Mouse (Mus musculus) olfactory bulb, adult 2 months (tissue): ENCODE results near the gene Foxp1. TPM values are rescaled to one million over a fixed set of nuclear protein-coding genes. Genes with fewer than 3 reads are reported as not detected.

Source experiments
- H3K27ac ChIP-seq: fragments of 200-500 bp; 2 replicates; pipeline ENCODE4 v1.5.1; 2012; ENCODE audit warnings: low read depth, low read length; ENCODE audit not compliant: insufficient read depth
- H3K4me1 ChIP-seq: fragments of 200-500 bp; 2 replicates; pipeline ENCODE4 v1.6.1; 2012; ENCODE audit warnings: low read length; ENCODE audit not compliant: control insufficient read depth, insufficient read depth
- H3K4me3 ChIP-seq: fragments of 200-500 bp; 2 replicates; pipeline ENCODE4 v1.5.1; 2012; ENCODE audit warnings: mild to moderate bottlenecking, low read depth, low read length, moderate library complexity; ENCODE audit not compliant: insufficient read depth
- CTCF ChIP-seq: fragments of 200-500 bp; IDR thresholded peaks from 2 replicates; pipeline ENCODE4 v1.5.1; 2012; ENCODE audit warnings: low read depth, mild to moderate bottlenecking, low read length, moderate library complexity; ENCODE audit not compliant: insufficient read depth
- POLR2A ChIP-seq: fragments of 200-500 bp; IDR thresholded peaks from 2 replicates; pipeline ENCODE4 v1.6.1; 2012; ENCODE audit warnings: mild to moderate bottlenecking, low read depth, low read length, moderate library complexity; ENCODE audit not compliant: insufficient read depth
- WGBS: fragments of 180-500 bp; shearing (Covaris S2); methylation state at CpG from one replicate; pipeline ENCODE4 v1.1.7; 2018; 5-methylcytosine and 5-hydroxymethylcytosine counted together
- polyA plus RNA-seq: library from polyadenylated mRNA; stranded (reverse); fragments of >200 nt; gene quantifications from 2 replicates; pipeline ENCODE4 v1.2.4, GENCODE M21; 2012; ENCODE audit warnings: low replicate concordance; ENCODE audit not compliant: missing spikeins, insufficient read depth, insufficient read length

The Foxp1 gene
- polyA plus RNA-seq, 1 experiment: not detected

DNA sequence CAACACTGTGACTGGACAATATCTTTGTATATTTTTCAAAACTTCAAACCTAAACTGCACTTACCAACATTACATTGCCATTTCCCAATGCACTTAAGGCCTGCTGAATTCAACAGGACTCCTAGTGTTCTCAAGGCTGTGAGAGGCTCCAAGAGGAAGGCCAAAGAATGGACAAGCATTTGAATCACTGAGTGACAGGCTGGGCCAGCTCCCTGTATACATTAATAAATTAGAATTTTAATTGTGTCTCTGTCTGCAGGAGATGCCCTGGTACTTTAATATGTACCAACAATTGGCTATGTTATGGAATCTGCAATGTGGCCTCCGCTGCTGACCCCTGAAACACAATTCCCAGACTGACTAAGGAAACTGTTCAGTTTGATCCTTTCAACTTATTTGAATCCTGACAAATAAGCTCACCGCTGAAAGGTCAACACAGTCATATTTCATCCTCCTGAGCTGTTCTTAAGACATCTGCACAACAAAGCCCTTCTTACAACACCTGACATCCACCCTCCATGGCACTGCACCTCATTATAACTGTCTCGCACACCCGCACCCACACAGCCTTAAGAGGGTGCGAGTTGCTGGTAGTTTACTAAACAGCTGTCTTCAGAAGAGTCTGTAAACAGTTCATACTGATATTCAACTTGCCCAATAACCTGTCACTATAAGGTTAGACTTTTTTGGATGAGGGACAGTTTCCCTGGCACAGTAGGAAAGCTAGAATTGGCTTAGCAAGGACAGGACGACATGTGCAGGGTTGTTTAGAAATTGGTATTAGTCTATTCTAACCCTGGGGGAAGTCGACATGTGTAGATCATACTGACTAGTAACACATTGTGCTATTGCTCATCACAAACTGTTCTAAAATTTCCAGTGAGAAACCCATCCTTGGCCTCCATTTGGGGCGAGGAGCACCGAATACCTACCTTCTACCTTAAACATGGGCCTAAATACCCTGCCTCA is 448.9 kb downstream of the Foxp1 start:
- 89% methylated on average over 9 of the region's 9 CpGs for WGBS
- H3K27ac ChIP-seq: no peak overlapping the region
- TF ChIP-seq CTCF (no peak), POLR2A (no peak)
- no peaks in the 10 kb centered on the region for H3K4me1 ChIP-seq
- H3K4me3 ChIP-seq: no peak overlapping the region

DNA sequence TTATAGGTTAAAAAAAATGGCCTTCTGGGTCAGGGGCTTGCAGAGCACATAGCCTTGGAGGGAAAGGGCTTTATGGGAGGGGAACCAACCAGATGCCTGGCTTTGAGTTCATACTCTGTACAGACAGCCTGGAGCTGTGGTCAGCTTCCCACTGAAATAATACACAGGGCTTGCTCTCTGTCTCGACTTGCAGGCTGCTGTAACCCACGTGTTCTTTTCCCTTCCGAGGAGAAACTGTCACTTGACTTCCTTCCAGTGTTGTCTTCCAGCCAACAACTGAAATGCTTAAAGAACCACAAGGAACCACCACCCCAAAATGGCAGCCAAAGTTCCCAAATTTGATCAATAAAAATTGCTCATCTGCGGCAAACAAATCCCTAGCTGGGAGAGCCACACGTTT is 451.8 kb downstream of the Foxp1 start:
- Histone ChIP-seq H3K27ac (no peak overlapping the region), H3K4me1 (no peaks in the 10 kb centered on the region), H3K4me3 (no peak overlapping the region)
- WGBS: 60% methylated on average over 5 of the region's 5 CpGs
- TF ChIP-seq CTCF (no peak), POLR2A (no peak)

DNA sequence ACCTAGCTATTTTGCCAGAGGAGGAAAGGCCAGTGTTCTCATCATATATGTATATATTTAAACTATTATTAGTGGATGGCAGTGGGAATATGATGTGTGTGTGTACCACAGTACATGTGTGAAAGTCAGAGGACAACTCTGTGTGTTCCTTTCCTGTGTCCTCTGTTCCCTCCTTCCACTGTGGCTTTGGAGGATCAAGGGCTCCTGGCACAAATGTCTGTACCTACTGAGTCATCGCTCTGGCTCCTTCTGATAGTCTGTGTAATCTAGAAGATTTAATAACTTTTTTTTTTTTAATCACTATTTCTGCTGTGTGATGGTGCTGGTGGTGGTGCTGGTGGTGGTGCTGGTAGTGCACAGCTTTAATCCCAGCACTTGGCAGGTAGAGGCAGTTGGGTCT is 452.8 kb downstream of the Foxp1 start:
- 100% methylated on average over 1 of the region's 1 CpGs for WGBS
- Histone ChIP-seq H3K27ac (no peak overlapping the region), H3K4me1 (no peaks in the 10 kb centered on the region), H3K4me3 (no peak overlapping the region)
- TF ChIP-seq CTCF: no peak
- TF ChIP-seq POLR2A: no peak

DNA sequence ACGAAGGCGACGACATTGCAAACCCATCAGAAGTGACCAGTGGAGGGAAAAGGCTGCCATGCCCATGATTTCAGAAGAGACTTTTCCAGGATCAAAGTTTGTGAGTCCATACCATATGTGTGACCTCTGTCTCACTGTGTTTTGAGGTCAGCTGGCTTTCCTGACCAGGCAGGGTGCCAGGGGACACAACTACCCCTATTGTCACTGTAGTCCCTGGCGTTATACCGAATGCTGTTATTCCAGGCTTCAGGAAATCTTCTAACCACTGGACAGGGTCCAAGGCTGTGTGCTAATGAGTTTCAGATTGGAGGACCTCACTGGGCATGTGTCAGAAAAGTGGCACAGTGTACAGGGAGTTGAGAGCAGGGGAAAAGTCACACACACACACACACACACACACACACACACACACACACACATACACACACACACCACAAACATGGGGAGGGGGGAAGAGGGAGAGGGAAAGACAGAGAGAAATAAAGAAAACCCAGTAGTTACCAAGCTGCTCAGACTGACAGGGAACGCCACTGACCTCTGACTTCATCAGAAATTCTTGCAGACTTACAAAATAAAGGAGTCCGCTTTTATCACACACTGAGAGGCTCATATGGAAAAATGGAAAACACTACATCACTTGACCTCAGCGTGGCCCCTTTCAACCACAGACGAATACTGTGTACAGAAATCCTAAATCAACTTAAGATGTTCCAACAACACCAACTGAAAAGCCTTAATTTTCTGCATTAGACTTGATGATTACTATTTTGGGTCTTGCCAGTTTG is 456.8 kb downstream of the Foxp1 start:
- Histone ChIP-seq H3K4me3 (no peak overlapping the region), H3K27ac (no peak overlapping the region), H3K4me1 (no peaks in the 10 kb centered on the region; the same call in 1 of the 2 replicates)
- TF ChIP-seq CTCF (no peak), POLR2A (no peak)
- 69% methylated on average over 9 of the region's 9 CpGs for WGBS

DNA sequence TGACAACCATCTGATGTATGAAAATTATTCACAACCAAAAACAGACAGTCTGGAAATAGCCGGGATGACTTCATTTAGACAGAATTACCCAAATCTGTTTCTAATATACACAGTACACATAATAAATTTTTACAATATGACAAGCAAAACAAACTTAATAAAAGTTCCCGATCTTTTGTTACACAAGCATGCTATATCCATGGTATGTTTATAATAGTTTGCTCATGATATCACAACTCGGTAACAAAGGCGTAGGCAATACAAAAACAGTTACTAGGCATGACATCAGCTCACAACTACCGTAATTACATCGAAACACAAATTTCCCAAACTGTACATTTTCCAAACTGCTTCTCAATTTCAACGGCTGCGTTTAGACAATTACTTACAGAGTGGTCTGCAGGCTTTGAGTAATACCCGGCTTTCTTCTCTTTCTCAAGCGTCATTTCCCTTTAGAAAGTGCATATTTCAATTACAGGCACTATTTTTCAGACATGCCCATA is 458.5 kb downstream of the Foxp1 start:
- Histone ChIP-seq H3K4me1 (no peaks in the 10 kb centered on the region; the same call in 1 of the 2 replicates), H3K4me3 (no peak overlapping the region), H3K27ac (no peak overlapping the region)
- 81% methylated on average over 10 of the region's 10 CpGs for WGBS
- no peak for TF ChIP-seq POLR2A
- TF ChIP-seq CTCF: no peak

DNA sequence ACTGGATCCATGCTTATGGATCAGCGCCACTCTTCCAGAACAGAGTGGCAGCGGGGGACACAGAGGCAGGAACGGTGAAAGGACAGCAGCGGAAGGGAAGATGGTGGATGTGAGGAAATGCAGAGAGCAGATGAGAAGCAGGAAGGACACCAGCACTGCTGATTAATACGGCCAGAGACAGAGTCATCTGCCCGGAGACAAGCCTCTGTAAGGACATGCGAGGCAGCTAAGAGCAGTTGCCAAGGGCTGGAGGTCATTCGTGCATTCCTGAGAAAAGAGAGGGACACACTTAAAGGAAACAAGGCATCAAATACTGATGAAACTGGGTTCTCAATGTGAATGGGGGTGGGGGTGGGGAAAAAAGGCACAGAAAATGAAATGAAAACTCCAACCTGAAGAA is 459.6 kb downstream of the Foxp1 start:
- TF ChIP-seq CTCF (no peak), POLR2A (no peak)
- no peak overlapping the region for H3K4me3 ChIP-seq
- 96% methylated on average over 8 of the region's 8 CpGs for WGBS

DNA sequence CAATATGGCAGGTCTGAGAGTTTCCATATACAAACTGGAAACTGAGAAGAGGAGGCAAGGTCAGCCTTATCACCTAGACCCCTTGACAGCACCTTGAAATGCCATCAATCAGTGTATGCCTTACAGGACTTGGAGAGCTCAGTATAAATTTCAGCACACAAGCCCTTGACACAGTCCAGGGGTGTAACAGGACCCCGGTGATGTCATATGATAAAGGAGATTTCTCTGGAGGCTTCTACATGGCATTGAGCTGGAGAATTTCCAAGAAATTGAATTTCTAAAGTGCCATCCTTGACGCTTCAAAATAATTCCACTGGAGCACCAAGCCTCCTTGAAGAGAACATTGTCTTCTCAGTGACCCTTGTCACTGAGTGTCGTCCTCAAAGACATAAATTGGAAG is 463.8 kb downstream of the Foxp1 start:
- no peak for TF ChIP-seq POLR2A
- no peak for TF ChIP-seq CTCF
- Histone ChIP-seq H3K4me3 (no peak overlapping the region), H3K27ac (no peak overlapping the region), H3K4me1 (no peaks in the 10 kb centered on the region)
- 71% methylated on average over 3 of the region's 3 CpGs for WGBS

More for the DNA sequence above, 459.6 kb downstream of the Foxp1 start:
- Histone ChIP-seq H3K4me1 (no peaks in the 10 kb centered on the region; the same call in 1 of the 2 replicates), H3K27ac (no peak overlapping the region)

DNA sequence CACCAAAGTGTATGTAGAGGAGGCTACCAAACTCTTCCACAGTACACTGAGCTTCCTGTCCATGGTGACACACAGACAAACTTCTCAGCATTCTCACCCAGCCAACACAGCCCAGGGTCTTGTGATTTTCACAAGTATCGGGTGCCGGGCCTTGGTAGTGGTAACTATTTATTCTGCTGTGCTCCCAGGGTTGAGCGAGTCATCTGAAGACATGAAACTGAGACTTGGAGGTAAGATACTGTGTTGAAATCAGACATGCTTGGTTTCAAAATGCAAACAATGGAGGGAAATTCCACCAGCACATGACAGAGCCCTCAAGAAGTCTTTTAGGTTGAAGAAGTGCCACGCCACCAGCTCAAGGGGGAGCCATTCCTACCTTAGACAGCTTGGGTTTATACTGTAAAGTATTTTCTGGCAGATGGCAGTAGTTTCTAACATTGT is 465.4 kb downstream of the Foxp1 start:
- WGBS: 95% methylated on average over 4 of the region's 4 CpGs
- TF ChIP-seq CTCF (no peak), POLR2A (no peak)
- Histone ChIP-seq H3K27ac (no peak overlapping the region), H3K4me1 (no peaks in the 10 kb centered on the region), H3K4me3 (no peak overlapping the region)
